Mouse (Mus musculus): ENCODE results near the gene Ptprm. TPM values are rescaled to one million over a fixed set of nuclear protein-coding genes. Genes with fewer than 3 reads are reported as not detected.

The Ptprm gene
- polyA plus RNA-seq, 1 experiment from 2014 or later = 45.7 TPM

- H3K4me3 ChIP-seq (ENCODE audit: low read length) = no peak overlapping the region
- no peaks in the 10 kb centered on the region for H3K9me3 ChIP-seq (ENCODE audit: control insufficient read depth, low read length)
- ATAC-seq (ENCODE audit: low read depth) = no peak
- no peak overlapping the region for H3K27ac ChIP-seq (ENCODE audit: low read length)
- H3K4me2 ChIP-seq (ENCODE audit: low read depth, low read length) = no peak overlapping the region
- 0 out of 2 replicates have a peak, but pooled peaks cover 4% of the 10 kb centered on the region for H3K4me1 ChIP-seq (replicated peaks; ENCODE audit: control insufficient read depth, insufficient read depth, low read length)
- H3K36me3 ChIP-seq (ENCODE audit: control insufficient read depth, insufficient read depth, low read length) = no peaks in the 10 kb centered on the region
- no peaks in the 10 kb centered on the region for H3K27me3 ChIP-seq (ENCODE audit: control insufficient read depth, insufficient read depth, low read depth, low read length)
- 60% methylated on average over 5 of the region's 5 CpGs for WGBS
- no peak overlapping the region for H3K9ac ChIP-seq (ENCODE audit: low read length)
These were observed 160.5 kb downstream of the Ptprm start for GRCm38 (mm10) chr17:67193728-67194127.

DNA sequence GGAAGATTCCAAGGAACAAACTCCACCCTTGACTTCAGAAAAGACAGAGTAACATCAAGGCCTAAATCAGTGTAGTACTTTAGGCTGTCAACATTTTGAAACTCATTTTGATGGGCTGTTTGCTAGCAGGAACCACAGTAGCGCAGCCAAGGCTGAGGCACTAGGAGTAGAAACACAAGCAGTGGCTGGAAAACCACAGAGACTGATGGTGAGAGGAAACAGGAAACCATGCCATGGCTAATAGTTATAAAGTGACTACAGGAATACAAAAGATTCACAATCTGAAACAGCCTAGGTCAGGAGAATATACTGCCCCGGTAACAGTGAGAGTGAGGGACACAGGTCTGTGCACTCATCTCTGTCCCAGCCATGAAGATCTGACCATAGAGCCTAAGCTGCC lies 165.7 kb downstream of the Ptprm start:
- H3K27me3 ChIP-seq (ENCODE audit: control insufficient read depth, insufficient read depth, low read depth, low read length) = no peaks in the 10 kb centered on the region

GRCm38 (mm10) chr17:67186879-67187278 lies 167.4 kb downstream of the Ptprm start:
- H3K9ac ChIP-seq (ENCODE audit: low read length) = no peak overlapping the region
- no peaks in the 10 kb centered on the region for H3K36me3 ChIP-seq (ENCODE audit: control insufficient read depth, insufficient read depth, low read length)
- H3K4me2 ChIP-seq (ENCODE audit: low read depth, low read length) = no peak overlapping the region
- no peak for ATAC-seq (ENCODE audit: low read depth)
- H3K4me1 ChIP-seq (replicated peaks; ENCODE audit: control insufficient read depth, insufficient read depth, low read length) = no peaks in the 10 kb centered on the region; the same call in 1 of the 2 replicates
- H3K27ac ChIP-seq (ENCODE audit: low read length) = no peak overlapping the region
- no peaks in the 10 kb centered on the region for H3K27me3 ChIP-seq (ENCODE audit: control insufficient read depth, insufficient read depth, low read depth, low read length)
- H3K9me3 ChIP-seq (ENCODE audit: control insufficient read depth, low read length) = no peaks in the 10 kb centered on the region
- H3K4me3 ChIP-seq (ENCODE audit: low read length) = no peak overlapping the region
- WGBS = 52% methylated on average over 6 of the region's 6 CpGs

More for the DNA sequence above, 165.7 kb downstream of the Ptprm start:
- Histone ChIP-seq H3K9me3 (ENCODE audit: control insufficient read depth, low read length) (no peaks in the 10 kb centered on the region), H3K4me2 (ENCODE audit: low read depth, low read length) (no peak overlapping the region), H3K9ac (ENCODE audit: low read length) (no peak overlapping the region), H3K4me1 (replicated peaks; ENCODE audit: control insufficient read depth, insufficient read depth, low read length) (no peaks in the 10 kb centered on the region), H3K36me3 (ENCODE audit: control insufficient read depth, insufficient read depth, low read length) (no peaks in the 10 kb centered on the region), H3K4me3 (ENCODE audit: low read length) (no peak overlapping the region), H3K27ac (ENCODE audit: low read length) (no peak overlapping the region)
- no peak for ATAC-seq (ENCODE audit: low read depth)
- 79% methylated on average over 2 of the region's 2 CpGs for WGBS

GRCm38 (mm10) chr17:67185942-67186341 lies 168.3 kb downstream of the Ptprm start:
- no peaks in the 10 kb centered on the region for H3K9me3 ChIP-seq (ENCODE audit: control insufficient read depth, low read length)
- 75% methylated on average over 6 of the region's 6 CpGs for WGBS
- H3K36me3 ChIP-seq (ENCODE audit: control insufficient read depth, insufficient read depth, low read length) = no peaks in the 10 kb centered on the region
- H3K4me1 ChIP-seq (replicated peaks; ENCODE audit: control insufficient read depth, insufficient read depth, low read length) = no peaks in the 10 kb centered on the region; the same call in 1 of the 2 replicates
- no peak for ATAC-seq (ENCODE audit: low read depth)
- no peak overlapping the region for H3K9ac ChIP-seq (ENCODE audit: low read length)
- no peak overlapping the region for H3K27ac ChIP-seq (ENCODE audit: low read length)
- H3K4me3 ChIP-seq (ENCODE audit: low read length) = no peak overlapping the region
- no peak overlapping the region for H3K4me2 ChIP-seq (ENCODE audit: low read depth, low read length)
- no peaks in the 10 kb centered on the region for H3K27me3 ChIP-seq (ENCODE audit: control insufficient read depth, insufficient read depth, low read depth, low read length)

DNA sequence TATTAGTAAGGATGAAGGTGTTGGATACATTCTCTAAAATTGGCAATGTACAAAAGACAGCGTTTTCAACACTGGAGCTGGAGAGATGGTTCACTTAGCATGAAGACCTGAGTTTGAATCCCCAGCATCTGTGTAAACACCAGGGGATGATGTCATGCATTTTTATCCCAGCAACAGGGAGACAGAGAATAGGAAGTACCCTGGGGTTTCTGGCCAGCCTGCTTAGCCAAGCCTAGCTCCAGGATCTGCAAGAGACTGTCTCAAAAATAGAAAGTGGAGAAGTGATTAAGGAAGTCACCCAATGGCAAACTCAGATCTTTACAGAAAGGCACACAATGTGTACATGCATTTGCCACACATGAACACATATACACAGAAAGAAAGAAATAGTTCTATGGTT lies 174.8 kb downstream of the Ptprm start:
- no peak overlapping the region for H3K9ac ChIP-seq (ENCODE audit: low read length)
- no peak overlapping the region for H3K27ac ChIP-seq (ENCODE audit: low read length)
- WGBS = 60% methylated on average over 1 of the region's 1 CpGs
- H3K27me3 ChIP-seq (ENCODE audit: control insufficient read depth, insufficient read depth, low read depth, low read length) = no peaks in the 10 kb centered on the region
- ATAC-seq (ENCODE audit: low read depth) = no peak
- no peaks in the 10 kb centered on the region for H3K9me3 ChIP-seq (ENCODE audit: control insufficient read depth, low read length)
- H3K4me2 ChIP-seq (ENCODE audit: low read depth, low read length) = no peak overlapping the region
- no peaks in the 10 kb centered on the region; the same call in 1 of the 2 replicates for H3K4me1 ChIP-seq (replicated peaks; ENCODE audit: control insufficient read depth, insufficient read depth, low read length)
- H3K4me3 ChIP-seq (ENCODE audit: low read length) = no peak overlapping the region
- no peaks in the 10 kb centered on the region for H3K36me3 ChIP-seq (ENCODE audit: control insufficient read depth, insufficient read depth, low read length)

GRCm38 (mm10) chr17:67178686-67179265 lies 175.5 kb downstream of the Ptprm start:
- ATAC-seq (ENCODE audit: low read depth) = no peak
- Histone ChIP-seq H3K9me3 (ENCODE audit: control insufficient read depth, low read length) (no peaks in the 10 kb centered on the region), H3K36me3 (ENCODE audit: control insufficient read depth, insufficient read depth, low read length) (no peaks in the 10 kb centered on the region), H3K4me3 (ENCODE audit: low read length) (no peak overlapping the region), H3K27ac (ENCODE audit: low read length) (no peak overlapping the region), H3K4me2 (ENCODE audit: low read depth, low read length) (no peak overlapping the region), H3K9ac (ENCODE audit: low read length) (no peak overlapping the region), H3K4me1 (replicated peaks; ENCODE audit: control insufficient read depth, insufficient read depth, low read length) (no peaks in the 10 kb centered on the region; the same call in 1 of the 2 replicates), H3K27me3 (ENCODE audit: control insufficient read depth, insufficient read depth, low read depth, low read length) (no peaks in the 10 kb centered on the region)
- 68% methylated on average over 5 of the region's 5 CpGs for WGBS

- no peaks in the 10 kb centered on the region for H3K9me3 ChIP-seq (ENCODE audit: control insufficient read depth, low read length)
- ATAC-seq (ENCODE audit: low read depth) = peak; percentile 23; the same call in 1 of the 2 replicates
- H3K4me2 ChIP-seq (ENCODE audit: low read depth, low read length) = no peak overlapping the region
- 26% methylated on average over 2 of the region's 2 CpGs for WGBS
- no peaks in the 10 kb centered on the region for H3K36me3 ChIP-seq (ENCODE audit: control insufficient read depth, insufficient read depth, low read length)
- no peak overlapping the region for H3K9ac ChIP-seq (ENCODE audit: low read length)
- H3K27ac ChIP-seq (ENCODE audit: low read length) = no peak overlapping the region
- no peak overlapping the region for H3K4me3 ChIP-seq (ENCODE audit: low read length)
- H3K4me1 ChIP-seq (replicated peaks; ENCODE audit: control insufficient read depth, insufficient read depth, low read length) = peaks cover under 1% of the 10 kb centered on the region; the same call in 1 of the 2 replicates
- H3K27me3 ChIP-seq (ENCODE audit: control insufficient read depth, insufficient read depth, low read depth, low read length) = no peaks in the 10 kb centered on the region
These were observed 178.4 kb downstream of the Ptprm start for GRCm38 (mm10) chr17:67175836-67176235.

GRCm38 (mm10) chr17:67171353-67171752 lies 182.9 kb downstream of the Ptprm start:
- no peaks in the 10 kb centered on the region for H3K9me3 ChIP-seq (ENCODE audit: control insufficient read depth, low read length)
- 76% methylated on average over 2 of the region's 2 CpGs for WGBS
- no peak overlapping the region for H3K27ac ChIP-seq (ENCODE audit: low read length)

DNA sequence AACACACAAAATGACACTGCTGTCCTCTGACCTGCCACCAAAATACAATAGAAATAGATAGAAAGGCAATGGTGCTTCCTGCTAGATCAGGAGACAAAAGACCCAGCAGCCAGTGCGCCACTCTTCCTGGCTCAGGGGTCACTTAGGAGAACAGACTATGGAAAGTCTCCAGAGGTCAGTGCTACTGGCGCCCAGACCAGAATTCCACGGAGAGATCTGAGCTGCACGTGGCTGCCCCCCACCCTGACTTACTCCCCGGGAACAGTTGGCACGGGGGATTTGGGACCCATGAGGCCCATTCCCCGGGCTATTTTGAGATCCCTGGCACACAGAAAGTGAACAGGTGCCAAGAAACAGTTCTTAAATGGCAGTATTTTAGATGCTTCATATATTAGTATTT lies 183.6 kb downstream of the Ptprm start:
- ATAC-seq (ENCODE audit: low read depth) = no peak
- no peaks in the 10 kb centered on the region; the same call in 1 of the 2 replicates for H3K36me3 ChIP-seq (ENCODE audit: control insufficient read depth, insufficient read depth, low read length)
- H3K27me3 ChIP-seq (ENCODE audit: control insufficient read depth, insufficient read depth, low read depth, low read length) = no peaks in the 10 kb centered on the region
- H3K4me2 ChIP-seq (ENCODE audit: low read depth, low read length) = no peak overlapping the region
- no peaks in the 10 kb centered on the region for H3K9me3 ChIP-seq (ENCODE audit: control insufficient read depth, low read length)
- peaks cover 3% of the 10 kb centered on the region; the same call in 1 of the 2 replicates for H3K4me1 ChIP-seq (replicated peaks; ENCODE audit: control insufficient read depth, insufficient read depth, low read length)
- H3K27ac ChIP-seq (ENCODE audit: low read length) = no peak overlapping the region
- no peak overlapping the region for H3K9ac ChIP-seq (ENCODE audit: low read length)
- H3K4me3 ChIP-seq (ENCODE audit: low read length) = no peak overlapping the region
- 69% methylated on average over 7 of the region's 7 CpGs for WGBS

More at GRCm38 (mm10) chr17:67171353-67171752, 182.9 kb downstream of the Ptprm start:
- no peak overlapping the region for H3K4me3 ChIP-seq (ENCODE audit: low read length)
- peaks cover 3% of the 10 kb centered on the region; the same call in 1 of the 2 replicates for H3K4me1 ChIP-seq (replicated peaks; ENCODE audit: control insufficient read depth, insufficient read depth, low read length)
- H3K36me3 ChIP-seq (ENCODE audit: control insufficient read depth, insufficient read depth, low read length) = no peaks in the 10 kb centered on the region; the same call in 1 of the 2 replicates
- no peak for ATAC-seq (ENCODE audit: low read depth)
- H3K4me2 ChIP-seq (ENCODE audit: low read depth, low read length) = no peak overlapping the region
- no peak overlapping the region for H3K9ac ChIP-seq (ENCODE audit: low read length)
- no peaks in the 10 kb centered on the region for H3K27me3 ChIP-seq (ENCODE audit: control insufficient read depth, insufficient read depth, low read depth, low read length)
